Mouse (Mus musculus) A20 (cell line): ENCODE measurements at regions not wholly inside any gene's neighbourhood (a gene's known extent, or its start where the extent isn't known, plus 50 kb on each side); places are given as distances from the start of the nearest gene placed in this dataset.

Experiments
- DNase-seq: peaks from one replicate; pipeline ENCODE4 v3.0.0-alpha.2; 2011; ENCODE audit warnings: low read depth, low spot score

DNA sequence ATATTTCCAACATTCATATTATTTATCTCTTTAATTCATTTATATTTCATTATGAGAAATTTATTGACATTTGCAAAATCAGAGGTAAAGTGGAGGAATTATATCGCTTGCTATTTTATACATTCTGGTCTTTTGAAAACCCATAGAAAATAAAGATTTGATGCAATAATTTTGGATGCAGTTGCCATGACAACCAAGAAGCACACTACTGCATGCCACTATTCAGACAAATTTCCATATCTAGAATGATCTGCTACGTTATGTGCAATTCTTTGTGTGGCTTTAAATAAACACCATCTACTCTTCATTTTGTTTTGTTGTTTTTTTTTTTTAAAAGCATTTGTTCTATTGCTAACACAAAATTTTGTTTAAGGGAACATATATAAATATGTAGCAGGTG is 474.4 kb downstream of the Pcdh18 start:
- DNase-seq, result no peak

DNA sequence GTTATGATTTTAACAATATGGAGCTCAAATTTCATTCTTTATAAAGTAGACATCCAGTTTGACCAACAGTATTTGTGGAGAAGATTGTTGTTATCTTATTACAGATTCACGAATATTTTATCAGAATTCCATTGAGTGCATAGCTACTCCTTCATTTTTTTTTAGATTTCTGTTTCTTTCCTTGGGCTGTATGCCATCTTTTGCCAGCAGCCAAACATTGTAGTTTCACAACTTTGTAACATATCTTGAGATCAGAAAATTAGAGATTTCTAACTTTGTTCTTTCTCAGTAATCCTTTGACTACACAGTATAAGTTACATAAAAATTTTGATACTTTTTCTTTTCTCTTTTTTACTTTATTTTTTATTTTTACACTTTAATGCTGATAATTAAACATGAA is 478.8 kb downstream of the Pcdh18 start:
- no peak for DNase-seq

DNA sequence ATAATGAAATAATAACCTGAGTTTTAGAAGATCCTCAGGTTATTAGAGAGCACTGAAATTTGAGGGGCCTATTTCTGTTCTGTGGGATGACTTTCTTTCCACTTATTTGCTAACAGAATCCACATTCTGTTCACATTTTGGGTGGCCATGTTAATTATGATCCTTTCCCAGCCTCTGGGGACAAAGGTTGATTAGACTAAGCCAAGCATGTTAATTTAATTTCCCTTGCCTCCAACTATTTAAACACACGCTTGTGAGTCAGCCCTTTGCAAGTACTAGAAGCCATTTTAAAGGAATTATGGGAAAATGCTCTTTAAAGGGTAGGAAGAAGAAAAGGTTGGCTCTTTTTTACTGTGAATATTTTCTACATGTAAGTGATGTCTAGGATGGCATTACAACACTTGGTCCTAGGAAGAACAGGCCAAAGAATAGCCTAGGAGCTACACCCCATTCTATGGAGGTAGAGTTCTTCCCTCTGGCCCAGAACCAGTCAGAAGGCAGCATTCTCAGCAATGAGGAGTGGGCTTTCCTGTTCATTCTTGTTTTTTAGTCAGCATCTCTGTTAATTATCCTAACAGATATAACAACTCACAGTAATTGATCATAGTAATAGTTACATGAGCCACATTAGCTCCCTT is 482.7 kb downstream of the Pcdh18 start:
- DNase-seq, result no peak

DNA sequence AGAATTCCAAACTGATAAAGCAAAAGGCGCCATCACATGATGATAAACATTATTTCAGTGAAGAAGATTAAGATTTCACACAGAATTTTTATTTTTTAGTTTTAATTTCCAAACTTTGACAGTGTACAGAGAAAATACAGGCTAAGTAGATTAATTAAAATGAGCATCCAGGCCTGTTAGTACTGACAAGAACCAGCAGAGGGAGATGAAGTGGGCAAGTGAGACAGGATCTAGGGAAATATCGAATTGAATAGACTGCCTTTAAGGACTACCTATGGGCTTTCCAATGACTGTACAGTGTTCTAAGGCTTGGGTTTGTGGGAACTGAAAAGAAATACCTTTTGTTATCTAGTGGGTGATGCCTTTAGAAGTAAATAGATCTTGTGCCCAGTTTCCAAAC is 491.1 kb downstream of the Pcdh18 start:
- DNase-seq, result peak; percentile 10
